ENCODE assay signal across 8 mouse cellular contexts in the genomic region with DNA sequence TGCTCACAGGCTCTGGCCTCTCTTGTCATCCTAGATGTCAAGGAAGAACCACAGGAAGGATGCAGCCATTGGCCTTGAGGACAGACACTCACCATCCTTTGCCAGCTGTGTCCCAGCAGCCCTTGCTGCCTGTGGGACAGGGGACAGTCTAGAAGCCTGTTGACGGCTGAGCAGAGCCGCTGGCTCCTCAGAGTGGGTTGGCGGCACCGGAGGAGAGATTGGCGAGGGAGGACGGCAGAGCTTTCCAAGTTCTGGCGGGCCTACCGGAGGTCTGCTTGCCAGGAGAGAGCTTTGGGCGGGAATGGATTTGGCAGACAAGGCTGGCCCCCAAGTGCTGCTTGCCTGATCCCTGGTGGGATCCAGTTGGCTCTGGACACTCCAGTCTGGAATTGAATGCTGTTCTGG.
DNase-seq lines count a peak whose midpoint lies in the region; ATAC-seq lines count a peak whose summit lies in the region.

No protein-coding gene starts in this region.

- no peaks in the 10 kb centered on the region for H3K36me3 ChIP-seq in limb, embryonic 10.5 days
- H3K36me3 ChIP-seq in kidney, embryonic 15.5 days: no peaks in the 10 kb centered on the region

- no peak overlapping the region for H3K4me3 ChIP-seq in limb, embryonic 10.5 days
- no peak overlapping the region for H3K4me3 ChIP-seq in kidney, embryonic 15.5 days (replicated peaks)

- peaks cover 65% of the 10 kb centered on the region for H3K4me1 ChIP-seq in limb, embryonic 10.5 days
- peaks cover 51% of the 10 kb centered on the region for H3K4me1 ChIP-seq in kidney, embryonic 15.5 days

- peaks cover 55% of the 10 kb centered on the region for H3K27me3 ChIP-seq in limb, embryonic 10.5 days (ENCODE audit: low read depth, poor library complexity, severe bottlenecking)
- H3K27me3 ChIP-seq in kidney, embryonic 15.5 days: peaks cover 25% of the 10 kb centered on the region

- H3K9ac ChIP-seq in kidney, embryonic 15.5 days: no peak overlapping the region

- no peaks in the 10 kb centered on the region for H3K9me3 ChIP-seq in limb, embryonic 10.5 days (replicated peaks)
- no peaks in the 10 kb centered on the region; the same call in 1 of the 2 replicates for H3K9me3 ChIP-seq in kidney, embryonic 15.5 days (replicated peaks)

- peak overlapping the region; percentile 4; the same call in 1 of the 2 replicates for H3K27ac ChIP-seq in limb, embryonic 10.5 days
- no peak overlapping the region for H3K27ac ChIP-seq in kidney, embryonic 15.5 days

- peak; percentile 56 to 71 for DNase-seq in layer of hippocampus, adult 18-20 months (ENCODE audit: low spot score in 2 of 2)
- DNase-seq in layer of hippocampus, adult 9-10 months (ENCODE audit: low spot score): no peak
- DNase-seq in cerebellum, adult 11 months: peak; percentile 59
- DNase-seq in gastrocnemius, postnatal 10 days: peak; percentile 56
- DNase-seq in limb, embryonic 10.5 days (ENCODE audit: low spot score): no peak
- no peak for DNase-seq in retina, embryonic 14.5 days (ENCODE audit: low spot score)

- no peak overlapping the region for H3K4me2 ChIP-seq in kidney, embryonic 15.5 days

- ATAC-seq in erythroid progenitor cell, adult 5-6 weeks (replicated peaks; ENCODE audit: low FRiP score, poor library complexity, severe bottlenecking): no peak
- ATAC-seq in kidney, embryonic 15.5 days (replicated peaks; ENCODE audit: low FRiP score): no peak

- WGBS in limb, embryonic 10.5 days: 85% methylated on average over 9 of the region's 9 CpGs
- 66% methylated on average over 9 of the region's 9 CpGs for WGBS in kidney, embryonic 15.5 days

Comparison
In these comparisons a context has a peak if more than half of its experiments do, and no peak if none do; other contexts are left out.
1. DNase-seq: peak in layer of hippocampus, adult 18-20 months (2 of 2), cerebellum, adult 11 months (single experiment) and gastrocnemius, postnatal 10 days (single experiment); none in layer of hippocampus, adult 9-10 months (single experiment), limb, embryonic 10.5 days (single experiment) and retina, embryonic 14.5 days (single experiment).